In genomic region chr3:55461092-55461491, GRCm38 (mm10) we compare ENCODE assay signal across 12 mouse cellular contexts. TPM values are rescaled to one million over a fixed set of nuclear protein-coding genes. Genes with fewer than 3 reads are reported as not detected.
DNase-seq lines count a peak whose midpoint lies in the region; ATAC-seq and TF ChIP-seq lines count a peak whose summit lies in the region.
"Had no signal": no experiment of that assay in that cellular context is flagged by ENCODE, and none has a peak within 500 bp of the region (broad histone marks: within the 10 kb centered on the region; RNA-seq: fewer than 3 reads in every experiment).

No protein-coding gene starts in this region.

- no peak overlapping the region for H3K27ac ChIP-seq in intestine, embryonic 14.5 days (ENCODE audit: low read depth)
- no peak overlapping the region for H3K27ac ChIP-seq in intestine, postnatal 0 days (ENCODE audit: low read depth, low read length)
- no peak overlapping the region for H3K27ac ChIP-seq in embryonic facial prominence, embryonic 12.5 days
- no peak overlapping the region for H3K27ac ChIP-seq in hindbrain, embryonic 10.5 days
- H3K27ac ChIP-seq in midbrain, embryonic 12.5 days (replicated peaks), result peak overlapping the region; percentile 79

- H3K36me3 ChIP-seq in intestine, embryonic 14.5 days (ENCODE audit: control insufficient read depth, insufficient read depth, low read length), result no peaks in the 10 kb centered on the region
- H3K36me3 ChIP-seq in intestine, postnatal 0 days (ENCODE audit: control insufficient read depth, insufficient read depth), result no peaks in the 10 kb centered on the region
- no peaks in the 10 kb centered on the region for H3K36me3 ChIP-seq in embryonic facial prominence, embryonic 12.5 days
- 0 out of 2 replicates have a peak, but pooled peaks cover 4% of the 10 kb centered on the region for H3K36me3 ChIP-seq in hindbrain, embryonic 10.5 days
- peaks cover 7% of the 10 kb centered on the region; the same call in 1 of the 2 replicates for H3K36me3 ChIP-seq in midbrain, embryonic 12.5 days

- no peak for TF ChIP-seq CTCF in intestine, postnatal 0 days (IDR thresholded peaks at IDR 0.05; ENCODE audit: low read depth)

- DNase-seq in intestine, embryonic 14.5 days (ENCODE audit: low spot score), result no peak
- no peak for DNase-seq in hindbrain, embryonic 10.5 days (ENCODE audit: low spot score)
- DNase-seq in right cerebral cortex, postnatal 25 days, result no peak
- DNase-seq in embryo, embryonic 9.5 days (ENCODE audit: extremely low spot score), result no peak
- DNase-seq: kidney, postnatal 14 days had no signal

- WGBS in intestine, embryonic 14.5 days, result 69% methylated on average over 3 of the region's 3 CpGs
- 68% methylated on average over 3 of the region's 3 CpGs for WGBS in intestine, postnatal 0 days
- WGBS in embryonic facial prominence, embryonic 12.5 days, result 69% methylated on average over 3 of the region's 3 CpGs
- WGBS in hindbrain, embryonic 10.5 days, result 55% methylated on average over 3 of the region's 3 CpGs
- 38% methylated on average over 3 of the region's 3 CpGs for WGBS in midbrain, embryonic 12.5 days

- H3K27me3 ChIP-seq in intestine, embryonic 14.5 days (replicated peaks; ENCODE audit: control insufficient read depth, insufficient read depth, low read length), result no peaks in the 10 kb centered on the region
- no peaks in the 10 kb centered on the region for H3K27me3 ChIP-seq in intestine, postnatal 0 days (replicated peaks; ENCODE audit: control insufficient read depth, insufficient read depth, low read length)
- no peaks in the 10 kb centered on the region for H3K27me3 ChIP-seq in embryonic facial prominence, embryonic 12.5 days
- no peaks in the 10 kb centered on the region for H3K27me3 ChIP-seq in hindbrain, embryonic 10.5 days (ENCODE audit: insufficient read depth, poor library complexity, severe bottlenecking)
- no peaks in the 10 kb centered on the region for H3K27me3 ChIP-seq in midbrain, embryonic 12.5 days

- peak overlapping the region; percentile 50 for H3K4me2 ChIP-seq in intestine, embryonic 14.5 days (ENCODE audit: low read length)
- H3K4me2 ChIP-seq in intestine, postnatal 0 days (replicated peaks; ENCODE audit: low read depth), result no peak overlapping the region
- peak overlapping the region; percentile 65 for H3K4me2 ChIP-seq in embryonic facial prominence, embryonic 12.5 days (replicated peaks)
- H3K4me2 ChIP-seq in midbrain, embryonic 12.5 days (replicated peaks), result peak overlapping the region; percentile 51

- no peak overlapping the region for H3K9ac ChIP-seq in intestine, embryonic 14.5 days (ENCODE audit: low read length)
- no peak overlapping the region for H3K9ac ChIP-seq in intestine, postnatal 0 days (ENCODE audit: low read depth, low read length)
- H3K9ac ChIP-seq in embryonic facial prominence, embryonic 12.5 days, result no peak overlapping the region
- no peak overlapping the region for H3K9ac ChIP-seq in midbrain, embryonic 12.5 days (replicated peaks)

- no peak overlapping the region for H3K4me3 ChIP-seq in intestine, embryonic 14.5 days (ENCODE audit: low read depth, low read length)
- H3K4me3 ChIP-seq in intestine, postnatal 0 days (ENCODE audit: low read depth, low read length), result no peak overlapping the region
- H3K4me3 ChIP-seq in embryonic facial prominence, embryonic 12.5 days, result no peak overlapping the region
- peak overlapping the region; percentile 45 for H3K4me3 ChIP-seq in hindbrain, embryonic 10.5 days
- H3K4me3 ChIP-seq in midbrain, embryonic 12.5 days, result 0 out of 2 replicates have a peak overlapping the region, but pooled peaks have one; percentile 27

- H3K4me1 ChIP-seq in intestine, embryonic 14.5 days (replicated peaks; ENCODE audit: control insufficient read depth, insufficient read depth, low read length), result 0 out of 2 replicates have a peak, but pooled peaks cover 2% of the 10 kb centered on the region
- no peaks in the 10 kb centered on the region for H3K4me1 ChIP-seq in intestine, postnatal 0 days (replicated peaks; ENCODE audit: control insufficient read depth, insufficient read depth, low read length)
- peaks cover 23% of the 10 kb centered on the region for H3K4me1 ChIP-seq in embryonic facial prominence, embryonic 12.5 days
- H3K4me1 ChIP-seq in hindbrain, embryonic 10.5 days (replicated peaks), result peaks cover 16% of the 10 kb centered on the region
- peaks cover 26% of the 10 kb centered on the region for H3K4me1 ChIP-seq in midbrain, embryonic 12.5 days

- ATAC-seq in intestine, embryonic 14.5 days (replicated peaks; ENCODE audit: low FRiP score, low TSS enrichment, low read depth), result no peak
- no peak for ATAC-seq in intestine, postnatal 0 days
- ATAC-seq in embryonic facial prominence, embryonic 12.5 days (ENCODE audit: insufficient number of reproducible peaks, insufficient read depth, low FRiP score, low TSS enrichment), result no peak
- ATAC-seq in midbrain, embryonic 12.5 days (ENCODE audit: low FRiP score, low read depth), result peak; percentile 50; the same call in 1 of the 2 replicates
- ATAC-seq in CD4-positive, CD25-positive, alpha-beta regulatory T cell, adult 4 months, result no peak

- no peaks in the 10 kb centered on the region for H3K9me3 ChIP-seq in intestine, embryonic 14.5 days (ENCODE audit: control insufficient read depth, low read length)
- no peaks in the 10 kb centered on the region for H3K9me3 ChIP-seq in intestine, postnatal 0 days (ENCODE audit: control insufficient read depth)
- H3K9me3 ChIP-seq in embryonic facial prominence, embryonic 12.5 days, result no peaks in the 10 kb centered on the region
- H3K9me3 ChIP-seq in hindbrain, embryonic 10.5 days, result no peaks in the 10 kb centered on the region
- H3K9me3 ChIP-seq in midbrain, embryonic 12.5 days, result no peaks in the 10 kb centered on the region

RNA-seq across cellular contexts. Expression of gene Gm21954, which starts 10.9 kb away (rescaled TPM):
- polyA plus RNA-seq in intestine, embryonic 14.5 days (2014; fragmentation: Nextera tagmentation; extraction: Ambion mirVana), result not detected in 2 replicates
- not detected in 2 replicates for polyA plus RNA-seq in intestine, postnatal 0 days (2015; fragmentation: Nextera tagmentation; extraction: Ambion mirVana)
- polyA plus RNA-seq in embryonic facial prominence, embryonic 12.5 days (2016; fragmentation: Nextera tagmentation; extraction: Ambion mirVana), result not detected in 2 replicates
- not detected in 2 replicates for polyA plus RNA-seq in hindbrain, embryonic 10.5 days (2016; fragmentation: Nextera tagmentation; extraction: Ambion mirVana)
- polyA plus RNA-seq in midbrain, embryonic 12.5 days (2016; fragmentation: Nextera tagmentation; extraction: Ambion mirVana), result not detected in 2 replicates
- not detected for polyA plus RNA-seq in CD4-positive, CD25-positive, alpha-beta regulatory T cell, adult 4 months (2017; shearing (Covaris generic))
- polyA plus RNA-seq: adrenal gland, adult 2 months; liver, adult 2 months; small intestine, adult 2 months had no signal

Comparison
In these comparisons a context has a peak if more than half of its experiments do, and no peak if none do; other contexts are left out.
1. H3K4me3 ChIP-seq: peak in hindbrain, embryonic 10.5 days (single experiment) and midbrain, embryonic 12.5 days (single experiment); none in intestine, embryonic 14.5 days (single experiment), intestine, postnatal 0 days (single experiment) and embryonic facial prominence, embryonic 12.5 days (single experiment).